Mouse (Mus musculus): ENCODE data around the gene Gm8356. TPM values are rescaled to one million over a fixed set of nuclear protein-coding genes. Genes with fewer than 3 reads are reported as not detected.
"Not testable (repeated sequence)": the region's sequence is repeated elsewhere in the genome, so short reads cannot be mapped to it uniquely, and the experiment has no call there.

The Gm8356 gene
- not detected in 2 replicates for polyA plus RNA-seq (2015; fragmentation: Nextera tagmentation; extraction: Ambion mirVana)

DNA sequence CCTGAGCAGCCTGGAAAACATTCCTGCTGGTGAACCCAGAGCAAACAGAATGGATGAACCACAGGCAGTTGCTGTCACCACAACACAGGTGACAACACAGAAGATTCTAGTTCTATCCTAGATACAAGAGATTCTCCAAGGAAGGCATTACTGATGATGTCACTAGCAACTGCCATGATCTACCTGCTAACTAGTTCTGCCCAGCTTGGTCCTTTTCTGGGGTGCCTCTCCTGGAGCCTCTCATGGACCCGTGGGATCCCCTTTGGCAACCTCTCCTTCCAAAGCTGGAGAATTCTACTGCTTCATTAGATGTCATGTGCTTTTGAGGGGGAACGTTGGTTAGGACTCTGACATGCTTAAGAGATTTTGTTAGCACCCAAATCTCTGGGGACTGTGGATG, at the start of gene Gm8356:
Gm8356 (minus strand) TSS at position 101 of the 400 bp plus-strand sequence.
- H3K4me2 ChIP-seq (ENCODE audit: low read length); H3K9ac ChIP-seq (ENCODE audit: low read depth, low read length); H3K27me3 ChIP-seq (ENCODE audit: control insufficient read depth, insufficient read depth, low read depth, low read length); H3K27ac ChIP-seq (ENCODE audit: low read length); H3K36me3 ChIP-seq (ENCODE audit: control insufficient read depth, insufficient read depth, low read length); H3K4me1 ChIP-seq (ENCODE audit: control insufficient read depth, insufficient read depth, low read length); H3K9me3 ChIP-seq (replicated peaks; ENCODE audit: control insufficient read depth, low read length, poor library complexity, severe bottlenecking); ATAC-seq; H3K4me3 ChIP-seq (ENCODE audit: low read depth, low read length): not testable (repeated sequence)
- no CpG with 5 or more reads among the region's 2 CpGs for WGBS

GRCm38 (mm10) chr14:6486331-6486730, 50.8 kb downstream of the Gm8356 start:
- H3K36me3 ChIP-seq (ENCODE audit: control insufficient read depth, insufficient read depth, low read length); H3K4me1 ChIP-seq (ENCODE audit: control insufficient read depth, insufficient read depth, low read length); ATAC-seq; H3K27me3 ChIP-seq (ENCODE audit: control insufficient read depth, insufficient read depth, low read depth, low read length); H3K4me2 ChIP-seq (ENCODE audit: low read length); H3K4me3 ChIP-seq (ENCODE audit: low read depth, low read length); H3K9ac ChIP-seq (ENCODE audit: low read depth, low read length); H3K9me3 ChIP-seq (replicated peaks; ENCODE audit: control insufficient read depth, low read length, poor library complexity, severe bottlenecking); H3K27ac ChIP-seq (ENCODE audit: low read length): not testable (repeated sequence)
- 48% methylated on average over 1 of the region's 1 CpGs for WGBS

DNA sequence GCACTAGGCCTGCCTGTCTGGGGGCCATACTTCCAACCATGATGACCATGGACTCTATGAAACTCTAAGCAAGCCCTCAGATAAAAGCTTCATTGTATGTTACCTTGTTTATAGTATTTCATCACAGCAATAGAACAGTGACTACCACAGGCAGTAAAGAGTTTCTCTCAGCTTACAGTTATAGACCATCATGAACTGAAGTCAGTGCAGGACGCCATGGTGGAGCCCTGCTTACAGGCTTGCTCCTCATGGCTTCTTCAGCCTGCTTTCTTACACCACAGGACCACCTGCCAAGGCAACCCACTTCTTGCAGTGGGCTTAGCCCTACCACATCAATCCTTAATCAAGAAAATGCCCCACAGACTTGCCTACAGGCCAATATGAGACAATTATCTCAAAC, 51.5 kb downstream of the Gm8356 start:
- no CpG with 5 or more reads among the region's 1 CpGs for WGBS
- H3K27ac ChIP-seq (ENCODE audit: low read length); H3K36me3 ChIP-seq (ENCODE audit: control insufficient read depth, insufficient read depth, low read length); H3K4me1 ChIP-seq (ENCODE audit: control insufficient read depth, insufficient read depth, low read length); H3K27me3 ChIP-seq (ENCODE audit: control insufficient read depth, insufficient read depth, low read depth, low read length); H3K9ac ChIP-seq (ENCODE audit: low read depth, low read length); H3K4me2 ChIP-seq (ENCODE audit: low read length); ATAC-seq; H3K4me3 ChIP-seq (ENCODE audit: low read depth, low read length); H3K9me3 ChIP-seq (replicated peaks; ENCODE audit: control insufficient read depth, low read length, poor library complexity, severe bottlenecking): not testable (repeated sequence)

DNA sequence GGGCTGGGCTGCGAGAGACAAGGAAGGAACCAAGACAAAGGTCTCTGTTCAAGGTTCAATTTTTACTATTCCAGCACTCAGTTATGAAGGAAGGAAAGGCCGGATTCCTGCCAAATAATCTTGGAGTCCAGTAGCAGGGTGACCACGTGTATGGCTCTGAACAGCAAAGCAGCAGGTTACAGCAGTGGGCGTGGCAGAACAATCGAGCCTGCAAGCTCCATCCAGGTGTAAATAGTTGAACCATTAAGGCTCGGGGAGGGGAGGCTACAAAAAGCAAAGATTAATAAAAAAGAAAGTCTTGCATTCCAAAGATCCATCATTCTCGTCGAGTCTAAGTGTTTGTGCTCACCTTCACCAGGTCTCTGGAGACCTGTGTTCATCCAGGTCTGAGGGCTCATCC, 55.0 kb downstream of the Gm8356 start:
- H3K9me3 ChIP-seq (replicated peaks; ENCODE audit: control insufficient read depth, low read length, poor library complexity, severe bottlenecking); H3K4me3 ChIP-seq (ENCODE audit: low read depth, low read length); H3K9ac ChIP-seq (ENCODE audit: low read depth, low read length); H3K27ac ChIP-seq (ENCODE audit: low read length); ATAC-seq; H3K27me3 ChIP-seq (ENCODE audit: control insufficient read depth, insufficient read depth, low read depth, low read length); H3K4me2 ChIP-seq (ENCODE audit: low read length); H3K36me3 ChIP-seq (ENCODE audit: control insufficient read depth, insufficient read depth, low read length); H3K4me1 ChIP-seq (ENCODE audit: control insufficient read depth, insufficient read depth, low read length): not testable (repeated sequence)
- WGBS = 78% methylated on average over 7 of the region's 8 CpGs

Other genes with a start within 250 kb of the Gm8356 start
- not detected in 2 replicates for gene Gm21103, start 232.4 kb downstream of the Gm8356 start, polyA plus RNA-seq (2015; fragmentation: Nextera tagmentation; extraction: Ambion mirVana)
- not detected in 2 replicates for gene Gm3618, start 193.6 kb downstream of the Gm8356 start, polyA plus RNA-seq (2015; fragmentation: Nextera tagmentation; extraction: Ambion mirVana)
- gene Gm16440, start 147.0 kb downstream of the Gm8356 start, polyA plus RNA-seq (2015; fragmentation: Nextera tagmentation; extraction: Ambion mirVana) = not detected in 2 replicates
- gene Gm3591, start 124.8 kb downstream of the Gm8356 start, polyA plus RNA-seq (2015; fragmentation: Nextera tagmentation; extraction: Ambion mirVana) = 6.4 and 7.9 TPM in 2 replicates
- not detected in 2 replicates for gene Gm3594, start 92.7 kb downstream of the Gm8356 start, polyA plus RNA-seq (2015; fragmentation: Nextera tagmentation; extraction: Ambion mirVana)
- gene Gm3629, start 53.3 kb upstream of the Gm8356 start, polyA plus RNA-seq (2015; fragmentation: Nextera tagmentation; extraction: Ambion mirVana) = 0.92 and 1.0 TPM in 2 replicates
- gene Gm3460, start 85.1 kb upstream of the Gm8356 start, polyA plus RNA-seq (2015; fragmentation: Nextera tagmentation; extraction: Ambion mirVana) = 0.35 TPM in 1 of 2 replicates, not detected in the other
- not detected in 2 replicates for gene Gm10251, start 146.9 kb upstream of the Gm8356 start, polyA plus RNA-seq (2015; fragmentation: Nextera tagmentation; extraction: Ambion mirVana)
- not detected in 2 replicates for gene Gm8050, start 183.0 kb upstream of the Gm8356 start, polyA plus RNA-seq (2015; fragmentation: Nextera tagmentation; extraction: Ambion mirVana)
- 20.3 and 22.2 TPM in 2 replicates for gene Gm3636, start 205.0 kb upstream of the Gm8356 start, polyA plus RNA-seq (2015; fragmentation: Nextera tagmentation; extraction: Ambion mirVana)
- not detected in 2 replicates for gene Gm8362, start 237.1 kb upstream of the Gm8356 start, polyA plus RNA-seq (2015; fragmentation: Nextera tagmentation; extraction: Ambion mirVana)

Data from midbrain, embryonic 16.5 days (tissue).